Mouse (Mus musculus) C2C12 (cell line): ENCODE results near the gene Rarb.

Source experiments
- CEBPB ChIP-seq: IDR thresholded peaks from one replicate; pipeline ENCODE4 v1.6.1; 2011; ENCODE audit warnings: low read depth, mild to moderate bottlenecking, control low read depth, moderate library complexity
- CTCF ChIP-seq: IDR thresholded peaks from one replicate; pipeline ENCODE4 v1.5.1; 2011; ENCODE audit not compliant: control insufficient read depth, insufficient read depth, insufficient read length
- FOSL1 ChIP-seq: IDR thresholded peaks from one replicate; pipeline ENCODE4 v1.8.0; 2011; ENCODE audit warnings: mild to moderate bottlenecking, low read length; ENCODE audit not compliant: poor library complexity, insufficient read depth, severe bottlenecking
- MAX ChIP-seq: IDR thresholded peaks from one replicate; pipeline ENCODE4 v1.6.1; 2011; ENCODE audit warnings: mild to moderate bottlenecking, control low read depth
- MYOG ChIP-seq: IDR thresholded peaks from one replicate; pipeline ENCODE4 v1.6.1; 2011; ENCODE audit not compliant: control insufficient read depth, insufficient read length; ENCODE audit errors: extremely low read depth
- USF1 ChIP-seq: IDR thresholded peaks from one replicate; pipeline ENCODE4 v1.6.1; 2011; ENCODE audit warnings: low read depth, mild to moderate bottlenecking, control low read depth, moderate library complexity

- TF ChIP-seq MAX (no peak), USF1 (no peak), CTCF (no peak), CEBPB (no peak), MYOG (no peak), FOSL1 (no peak)
Measured at GRCm38 (mm10) chr14:16497226-16497661, 321.7 kb downstream of the Rarb start.
